Mouse (Mus musculus): ENCODE measurements at regions not wholly inside any gene's neighbourhood (a gene's known extent, or its start where the extent isn't known, plus 50 kb on each side); places are given as distances from the start of the nearest gene placed in this dataset.

- H3K9me3 ChIP-seq (ENCODE audit: low read length): no peaks in the 10 kb centered on the region
- no peak overlapping the region for H3K9ac ChIP-seq (replicated peaks; ENCODE audit: low read length, poor library complexity, severe bottlenecking)
- no peak overlapping the region for H3K27ac ChIP-seq (ENCODE audit: low read depth, low read length)
- H3K36me3 ChIP-seq (ENCODE audit: insufficient read depth, low read length): no peaks in the 10 kb centered on the region
- no peak overlapping the region for H3K4me2 ChIP-seq (ENCODE audit: low read depth, low read length, poor library complexity, severe bottlenecking)
- no peaks in the 10 kb centered on the region for H3K27me3 ChIP-seq (ENCODE audit: insufficient read depth, low read length)
- DNase-seq (ENCODE audit: low spot score): no peak
- 91% methylated on average over 3 of the region's 3 CpGs for WGBS
- no peaks in the 10 kb centered on the region for H3K4me1 ChIP-seq (ENCODE audit: insufficient read depth, low read length)
- ATAC-seq (ENCODE audit: low FRiP score): no peak
- TF ChIP-seq CTCF (IDR thresholded peaks at IDR 0.05): no peak
- H3K4me3 ChIP-seq (ENCODE audit: low read depth, low read length): no peak overlapping the region
These were observed 208.0 kb upstream of the Chrm2 start for GRCm38 (mm10) chr6:36179895-36180294.

GRCm38 (mm10) chr6:36182698-36183097, 205.2 kb upstream of the Chrm2 start:
- H3K4me1 ChIP-seq (ENCODE audit: insufficient read depth, low read length): no peaks in the 10 kb centered on the region
- TF ChIP-seq CTCF (IDR thresholded peaks at IDR 0.05): no peak
- no peaks in the 10 kb centered on the region for H3K36me3 ChIP-seq (ENCODE audit: insufficient read depth, low read length)
- DNase-seq (ENCODE audit: low spot score) (peak; percentile 7), ATAC-seq (ENCODE audit: low FRiP score) (no peak)
- H3K27me3 ChIP-seq (ENCODE audit: insufficient read depth, low read length): no peaks in the 10 kb centered on the region
- H3K9me3 ChIP-seq (ENCODE audit: low read length): no peaks in the 10 kb centered on the region
- H3K27ac ChIP-seq (ENCODE audit: low read depth, low read length): no peak overlapping the region
- H3K4me3 ChIP-seq (ENCODE audit: low read depth, low read length): no peak overlapping the region
- 62% methylated on average over 1 of the region's 1 CpGs for WGBS
- no peak overlapping the region for H3K9ac ChIP-seq (replicated peaks; ENCODE audit: low read length, poor library complexity, severe bottlenecking)
- no peak overlapping the region for H3K4me2 ChIP-seq (ENCODE audit: low read depth, low read length, poor library complexity, severe bottlenecking)

DNA sequence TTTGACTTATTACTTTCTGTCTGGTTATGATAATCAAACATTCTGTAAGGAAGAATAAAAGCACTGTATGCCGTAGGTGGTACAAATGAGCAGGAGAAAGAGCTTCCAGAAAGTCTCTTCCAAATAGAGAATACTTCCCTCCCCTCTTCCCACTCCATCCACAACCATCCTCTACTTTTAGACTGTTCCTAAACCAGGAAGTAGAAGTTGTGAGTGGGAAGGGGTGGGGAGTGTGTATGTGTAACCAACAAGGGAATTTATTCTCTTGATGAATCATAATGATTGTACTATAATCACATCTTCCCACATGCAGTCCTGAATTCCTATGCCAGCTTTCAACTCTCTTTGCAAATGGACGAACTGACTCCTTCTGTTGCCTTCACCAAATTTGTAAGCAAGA, 181.2 kb upstream of the Chrm2 start:
- Histone ChIP-seq H3K27ac (ENCODE audit: low read depth, low read length) (no peak overlapping the region), H3K36me3 (ENCODE audit: insufficient read depth, low read length) (no peaks in the 10 kb centered on the region), H3K4me1 (ENCODE audit: insufficient read depth, low read length) (no peaks in the 10 kb centered on the region), H3K4me3 (ENCODE audit: low read depth, low read length) (no peak overlapping the region), H3K27me3 (ENCODE audit: insufficient read depth, low read length) (no peaks in the 10 kb centered on the region), H3K4me2 (ENCODE audit: low read depth, low read length, poor library complexity, severe bottlenecking) (no peak overlapping the region), H3K9ac (replicated peaks; ENCODE audit: low read length, poor library complexity, severe bottlenecking) (no peak overlapping the region), H3K9me3 (ENCODE audit: low read length) (no peaks in the 10 kb centered on the region)
- DNase-seq (ENCODE audit: low spot score): no peak
- 88% methylated on average over 2 of the region's 2 CpGs for WGBS
- no peak for ATAC-seq (ENCODE audit: low FRiP score)
- TF ChIP-seq CTCF (IDR thresholded peaks at IDR 0.05): no peak

DNA sequence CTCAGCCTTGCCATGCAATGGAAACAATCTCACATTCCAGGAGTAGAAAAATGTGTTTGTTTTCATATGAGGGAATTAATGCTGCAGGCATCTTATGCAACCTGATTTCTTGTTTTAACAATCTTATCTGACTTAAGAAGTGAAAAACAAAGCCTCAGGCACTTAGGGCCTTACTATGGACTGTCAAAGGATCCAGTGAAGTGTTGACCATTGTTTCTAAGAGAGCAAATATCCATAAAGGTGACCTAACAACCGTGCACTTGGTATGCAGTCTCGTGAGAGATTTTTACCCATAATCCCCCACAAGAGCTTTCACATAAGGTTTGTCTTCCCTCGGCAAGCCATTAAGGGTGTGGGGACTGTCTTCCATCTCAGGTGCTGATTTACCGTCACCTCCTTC, 166.6 kb upstream of the Chrm2 start:
- Histone ChIP-seq H3K27me3 (ENCODE audit: insufficient read depth, low read length) (no peaks in the 10 kb centered on the region), H3K9me3 (ENCODE audit: low read length) (no peaks in the 10 kb centered on the region), H3K4me2 (ENCODE audit: low read depth, low read length, poor library complexity, severe bottlenecking) (no peak overlapping the region), H3K4me1 (ENCODE audit: insufficient read depth, low read length) (no peaks in the 10 kb centered on the region), H3K4me3 (ENCODE audit: low read depth, low read length) (no peak overlapping the region), H3K36me3 (ENCODE audit: insufficient read depth, low read length) (no peaks in the 10 kb centered on the region), H3K27ac (ENCODE audit: low read depth, low read length) (no peak overlapping the region), H3K9ac (replicated peaks; ENCODE audit: low read length, poor library complexity, severe bottlenecking) (no peak overlapping the region)
- DNase-seq (ENCODE audit: low spot score) (no peak), ATAC-seq (ENCODE audit: low FRiP score) (no peak)
- no peak for TF ChIP-seq CTCF (IDR thresholded peaks at IDR 0.05)
- WGBS: 65% methylated on average over 4 of the region's 4 CpGs

- H3K4me3 ChIP-seq (ENCODE audit: low read depth, low read length): no peak overlapping the region
- no peak overlapping the region for H3K27ac ChIP-seq (ENCODE audit: low read depth, low read length)
- H3K27me3 ChIP-seq (ENCODE audit: insufficient read depth, low read length): no peaks in the 10 kb centered on the region
- no peaks in the 10 kb centered on the region for H3K36me3 ChIP-seq (ENCODE audit: insufficient read depth, low read length)
- H3K4me2 ChIP-seq (ENCODE audit: low read depth, low read length, poor library complexity, severe bottlenecking): no peak overlapping the region
- 83% methylated on average over 1 of the region's 1 CpGs for WGBS
- ATAC-seq (ENCODE audit: low FRiP score) (no peak), DNase-seq (ENCODE audit: low spot score) (no peak)
- TF ChIP-seq CTCF (IDR thresholded peaks at IDR 0.05): no peak
- H3K9me3 ChIP-seq (ENCODE audit: low read length): no peaks in the 10 kb centered on the region
- no peak overlapping the region for H3K9ac ChIP-seq (replicated peaks; ENCODE audit: low read length, poor library complexity, severe bottlenecking)
- H3K4me1 ChIP-seq (ENCODE audit: insufficient read depth, low read length): no peaks in the 10 kb centered on the region
These were observed 153.4 kb upstream of the Chrm2 start for GRCm38 (mm10) chr6:36234438-36234837.

- WGBS: 65% methylated on average over 3 of the region's 3 CpGs
- no peaks in the 10 kb centered on the region for H3K27me3 ChIP-seq (ENCODE audit: insufficient read depth, low read length)
These were observed 140.9 kb upstream of the Chrm2 start for GRCm38 (mm10) chr6:36247027-36247426.

More at GRCm38 (mm10) chr6:36247027-36247426, 140.9 kb upstream of the Chrm2 start:
- DNase-seq (ENCODE audit: low spot score) (peak; percentile 17), ATAC-seq (ENCODE audit: low FRiP score) (no peak)
- H3K4me2 ChIP-seq (ENCODE audit: low read depth, low read length, poor library complexity, severe bottlenecking): no peak overlapping the region
- TF ChIP-seq CTCF (IDR thresholded peaks at IDR 0.05): no peak
- no peak overlapping the region for H3K9ac ChIP-seq (replicated peaks; ENCODE audit: low read length, poor library complexity, severe bottlenecking)
- no peak overlapping the region for H3K4me3 ChIP-seq (ENCODE audit: low read depth, low read length)
- no peaks in the 10 kb centered on the region for H3K9me3 ChIP-seq (ENCODE audit: low read length)
- H3K27ac ChIP-seq (ENCODE audit: low read depth, low read length): no peak overlapping the region
- no peaks in the 10 kb centered on the region for H3K4me1 ChIP-seq (ENCODE audit: insufficient read depth, low read length)
- no peaks in the 10 kb centered on the region for H3K36me3 ChIP-seq (ENCODE audit: insufficient read depth, low read length)

All from midbrain, postnatal 0 days (tissue).